16 mouse cellular contexts compared by ENCODE assay signal in genomic region chr8:58677847-58678450, GRCm38 (mm10).
A peak's percentile ranks its signal among the peaks of the same experiment; 100 is the strongest.
DNase-seq lines count a peak whose midpoint lies in the region; ATAC-seq and TF ChIP-seq lines count a peak whose summit lies in the region.
"Had no signal": no experiment of that assay in that cellular context is flagged by ENCODE, and none has a peak within 500 bp of the region (broad histone marks: within the 10 kb centered on the region; RNA-seq: fewer than 3 reads in every experiment).

No protein-coding gene starts in this region.

- no peak overlapping the region for H3K27ac ChIP-seq in hindbrain, embryonic 15.5 days (replicated peaks)
- no peak overlapping the region for H3K27ac ChIP-seq in hindbrain, embryonic 10.5 days
- H3K27ac ChIP-seq in forebrain, embryonic 12.5 days, result no peak overlapping the region
- no peak overlapping the region for H3K27ac ChIP-seq in hindbrain, postnatal 0 days
- H3K27ac ChIP-seq: embryonic facial prominence, embryonic 12.5 days; liver, embryonic 14.5 days; neural tube, embryonic 15.5 days had no signal

- DNase-seq in hindbrain, embryonic 10.5 days (ENCODE audit: low spot score), result no peak
- peak; percentile 34 for DNase-seq in hindbrain, postnatal 0 days (ENCODE audit: low spot score)
- peak; percentile 6 for DNase-seq in retina, postnatal 1 day
- DNase-seq in thymus, postnatal 4 days, result no peak
- DNase-seq in layer of hippocampus, adult 11-12 months (ENCODE audit: low spot score), result no peak
- DNase-seq: adrenal gland, postnatal 36 days; cerebellum, adult 9-11 months had no signal

- no peaks in the 10 kb centered on the region for H3K9me3 ChIP-seq in hindbrain, embryonic 15.5 days
- H3K9me3 ChIP-seq in hindbrain, embryonic 10.5 days, result no peaks in the 10 kb centered on the region
- H3K9me3 ChIP-seq in forebrain, embryonic 12.5 days, result no peaks in the 10 kb centered on the region
- no peaks in the 10 kb centered on the region for H3K9me3 ChIP-seq in hindbrain, postnatal 0 days (ENCODE audit: low read length)
- H3K9me3 ChIP-seq: embryonic facial prominence, embryonic 12.5 days; neural tube, embryonic 15.5 days had no signal

- no peak for TF ChIP-seq CTCF in hindbrain, postnatal 0 days (IDR thresholded peaks at IDR 0.05; ENCODE audit: low read depth)

- no peaks in the 10 kb centered on the region for H3K36me3 ChIP-seq in hindbrain, embryonic 15.5 days
- no peaks in the 10 kb centered on the region for H3K36me3 ChIP-seq in hindbrain, embryonic 10.5 days
- H3K36me3 ChIP-seq in forebrain, embryonic 12.5 days (replicated peaks), result no peaks in the 10 kb centered on the region
- no peaks in the 10 kb centered on the region for H3K36me3 ChIP-seq in hindbrain, postnatal 0 days (ENCODE audit: insufficient read depth, low read length)
- H3K36me3 ChIP-seq: embryonic facial prominence, embryonic 12.5 days; neural tube, embryonic 15.5 days had no signal

- no peak overlapping the region for H3K4me3 ChIP-seq in hindbrain, embryonic 15.5 days
- H3K4me3 ChIP-seq in hindbrain, embryonic 10.5 days, result no peak overlapping the region
- H3K4me3 ChIP-seq in forebrain, embryonic 12.5 days (replicated peaks), result no peak overlapping the region
- H3K4me3 ChIP-seq in hindbrain, postnatal 0 days (ENCODE audit: low read length), result no peak overlapping the region
- H3K4me3 ChIP-seq: embryonic facial prominence, embryonic 12.5 days; myocyte; neural tube, embryonic 15.5 days had no signal

- ATAC-seq in hindbrain, embryonic 15.5 days (ENCODE audit: low FRiP score, low read depth), result 0 out of 2 replicates have a peak, but pooled peaks have one; percentile 54
- peak; percentile 57; the same call in 1 of the 2 replicates for ATAC-seq in forebrain, embryonic 12.5 days (ENCODE audit: low FRiP score)
- no peak for ATAC-seq in hindbrain, postnatal 0 days
- ATAC-seq: intestine, embryonic 16.5 days; lung, postnatal 0 days had no signal

- H3K27me3 ChIP-seq in hindbrain, embryonic 15.5 days, result no peaks in the 10 kb centered on the region
- H3K27me3 ChIP-seq in hindbrain, embryonic 10.5 days (ENCODE audit: insufficient read depth, poor library complexity, severe bottlenecking), result no peaks in the 10 kb centered on the region
- no peaks in the 10 kb centered on the region for H3K27me3 ChIP-seq in forebrain, embryonic 12.5 days
- no peaks in the 10 kb centered on the region for H3K27me3 ChIP-seq in hindbrain, postnatal 0 days (ENCODE audit: insufficient read depth, low read length)
- H3K27me3 ChIP-seq: embryonic facial prominence, embryonic 12.5 days; neural tube, embryonic 15.5 days had no signal

- H3K9ac ChIP-seq in hindbrain, embryonic 15.5 days, result no peak overlapping the region
- H3K9ac ChIP-seq in forebrain, embryonic 12.5 days, result no peak overlapping the region
- H3K9ac ChIP-seq in hindbrain, postnatal 0 days (replicated peaks; ENCODE audit: low read length), result no peak overlapping the region
- H3K9ac ChIP-seq: embryonic facial prominence, embryonic 12.5 days; liver, embryonic 14.5 days; neural tube, embryonic 15.5 days had no signal

- 10% methylated on average over 6 of the region's 6 CpGs for WGBS in hindbrain, embryonic 15.5 days
- 26% methylated on average over 6 of the region's 6 CpGs for WGBS in hindbrain, embryonic 10.5 days
- whole genome bisulfite sequencing in forebrain, embryonic 12.5 days, result 9% methylated on average over 6 of the region's 6 CpGs
- WGBS in hindbrain, postnatal 0 days, result 13% methylated on average over 6 of the region's 6 CpGs

- H3K4me1 ChIP-seq in hindbrain, embryonic 15.5 days (replicated peaks), result peaks cover 6% of the 10 kb centered on the region
- peaks cover 10% of the 10 kb centered on the region for H3K4me1 ChIP-seq in hindbrain, embryonic 10.5 days (replicated peaks)
- peaks cover 6% of the 10 kb centered on the region for H3K4me1 ChIP-seq in forebrain, embryonic 12.5 days
- H3K4me1 ChIP-seq in hindbrain, postnatal 0 days (ENCODE audit: insufficient read depth, low read length), result no peaks in the 10 kb centered on the region
- H3K4me1 ChIP-seq: embryonic facial prominence, embryonic 12.5 days had no signal

- peak overlapping the region; percentile 3; the same call in 1 of the 2 replicates for H3K4me2 ChIP-seq in hindbrain, embryonic 15.5 days
- H3K4me2 ChIP-seq in forebrain, embryonic 12.5 days, result peak overlapping the region; percentile 22
- H3K4me2 ChIP-seq in hindbrain, postnatal 0 days (ENCODE audit: low read depth, low read length), result peak overlapping the region; percentile 27
- H3K4me2 ChIP-seq: embryonic facial prominence, embryonic 12.5 days; heart, embryonic 11.5 days; neural tube, embryonic 15.5 days had no signal

Comparison
In these comparisons a context has a peak if more than half of its experiments do, and no peak if none do; other contexts are left out.
1. DNase-seq: peak in hindbrain, postnatal 0 days (single experiment) and retina, postnatal 1 day (single experiment); none in hindbrain, embryonic 10.5 days (single experiment), thymus, postnatal 4 days (single experiment) and layer of hippocampus, adult 11-12 months (single experiment).
2. Peak in every context shown above with its lines, with median percentiles within 50 percentile points of each other: H3K4me2 ChIP-seq.